Mouse (Mus musculus): ENCODE measurements around the gene Soat1. TPM values are rescaled to one million over a fixed set of nuclear protein-coding genes. Genes with fewer than 3 reads are reported as not detected.

The Soat1 gene
- polyA plus RNA-seq, 2 experiments = 8.1 to 11.7 TPM

DNA sequence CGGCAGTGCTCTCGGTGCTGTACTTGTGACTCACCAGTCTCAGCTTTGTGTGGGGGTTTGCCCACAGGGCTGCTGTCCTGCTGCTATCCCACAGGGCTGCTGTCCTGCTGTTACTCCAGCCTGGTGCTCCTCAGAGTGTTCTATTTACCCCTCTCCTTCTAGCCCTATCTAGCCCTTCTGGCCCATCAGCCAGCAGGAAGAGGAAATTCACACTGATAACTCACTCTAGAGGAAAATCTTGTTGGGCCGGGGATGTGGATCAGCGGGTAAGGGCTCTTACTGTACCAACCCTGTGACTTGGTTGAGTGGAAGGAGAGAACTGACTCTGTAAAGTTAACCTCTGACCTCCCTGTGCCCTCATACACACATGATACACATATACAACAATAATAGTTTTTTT, 81.0 kb downstream of the Soat1 start:
- no peak for TF ChIP-seq CTCF (IDR thresholded peaks at IDR 0.05; ENCODE audit: low read depth)
- no peak for TF ChIP-seq EP300 (IDR thresholded peaks at IDR 0.05; ENCODE audit: low read depth)
- Histone ChIP-seq H3K27ac (no peak overlapping the region), H3K9me3 (ENCODE audit: control insufficient read depth, low read length) (no peaks in the 10 kb centered on the region), H3K27me3 (ENCODE audit: control insufficient read depth, insufficient read depth, low read length) (no peaks in the 10 kb centered on the region), H3K4me3 (ENCODE audit: insufficient read depth in 1 of 2, low read depth in 2 of 2, low read length in 2 of 2) (no peak overlapping the region), H3K9ac (replicated peaks) (no peak overlapping the region), H3K4me1 (replicated peaks; ENCODE audit: control insufficient read depth in 2 of 2, insufficient read depth in 2 of 2, low read length in 1 of 2) (no peaks in the 10 kb centered on the region), H3K4me2 (ENCODE audit: low read depth) (no peak overlapping the region), H3K36me3 (replicated peaks; ENCODE audit: control insufficient read depth, insufficient read depth, low read depth) (no peaks in the 10 kb centered on the region)
- 34% methylated on average over 4 of the region's 4 CpGs for WGBS (ENCODE audit: insufficient replicate concordance)
- ATAC-seq (ENCODE audit: insufficient read depth) (no peak), DNase-seq (ENCODE audit: low read depth in 3 of 3, low spot score in 3 of 3) (no peak)

GRCm38 (mm10) chr1:156386880-156387279, 87.3 kb downstream of the Soat1 start:
- H3K27me3 ChIP-seq (ENCODE audit: control insufficient read depth, insufficient read depth, low read length) = no peaks in the 10 kb centered on the region
- H3K36me3 ChIP-seq (replicated peaks; ENCODE audit: control insufficient read depth, insufficient read depth, low read depth) = no peaks in the 10 kb centered on the region
- peaks cover 0 to 11% of the 10 kb centered on the region in 2 experiments; a peak in 2 of 4 replicates for H3K4me1 ChIP-seq (replicated peaks; ENCODE audit: control insufficient read depth in 2 of 2, insufficient read depth in 2 of 2, low read length in 1 of 2)
- no peaks in the 10 kb centered on the region for H3K9me3 ChIP-seq (ENCODE audit: control insufficient read depth, low read length)
- H3K4me3 ChIP-seq (ENCODE audit: insufficient read depth in 1 of 2, low read depth in 2 of 2, low read length in 2 of 2) = no peak overlapping the region
- no peak overlapping the region for H3K27ac ChIP-seq
- no peak overlapping the region for H3K4me2 ChIP-seq (ENCODE audit: low read depth)
- H3K9ac ChIP-seq (replicated peaks) = no peak overlapping the region
- 24% methylated on average over 3 of the region's 3 CpGs for WGBS (ENCODE audit: insufficient replicate concordance)
- no peak for TF ChIP-seq CTCF (IDR thresholded peaks at IDR 0.05; ENCODE audit: low read depth)
- TF ChIP-seq EP300 (IDR thresholded peaks at IDR 0.05; ENCODE audit: low read depth) = no peak
- ATAC-seq (ENCODE audit: insufficient read depth) = peak; percentile 85; the same call in 1 of the 2 replicates
- peak; percentile 20 to 47 (median 35) for DNase-seq (ENCODE audit: low read depth in 3 of 3, low spot score in 3 of 3)

DNA sequence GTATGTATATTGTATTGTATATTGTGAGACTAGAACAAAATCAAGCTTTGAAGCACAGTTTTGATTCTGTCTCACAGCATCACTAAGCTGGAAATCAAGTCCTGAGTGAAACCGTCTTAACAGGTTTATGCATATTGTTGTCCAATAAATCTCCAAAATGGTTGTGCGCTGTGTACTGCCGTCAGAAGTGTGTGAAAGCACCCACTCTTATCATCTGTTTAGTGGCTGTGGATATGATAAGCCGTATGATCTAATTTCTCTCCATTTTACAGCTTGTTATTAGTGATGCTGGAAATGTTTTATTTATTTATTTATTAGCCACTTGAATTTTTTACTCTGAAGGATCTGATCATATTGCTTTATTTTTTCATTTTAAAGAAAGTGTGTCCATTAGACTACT, 87.9 kb downstream of the Soat1 start:
- TF ChIP-seq EP300 (IDR thresholded peaks at IDR 0.05; ENCODE audit: low read depth) (no peak), CTCF (IDR thresholded peaks at IDR 0.05; ENCODE audit: low read depth) (no peak)
- DNase-seq (ENCODE audit: low read depth in 3 of 3, low spot score in 3 of 3) (peak in 1 of 3 experiments; percentile 7), ATAC-seq (ENCODE audit: insufficient read depth) (no peak)
- no peak overlapping the region for H3K4me3 ChIP-seq (ENCODE audit: insufficient read depth in 1 of 2, low read depth in 2 of 2, low read length in 2 of 2)
- no peak overlapping the region for H3K4me2 ChIP-seq (ENCODE audit: low read depth)
- H3K4me1 ChIP-seq (replicated peaks; ENCODE audit: control insufficient read depth in 2 of 2, insufficient read depth in 2 of 2, low read length in 1 of 2) = peaks cover 0 to 11% of the 10 kb centered on the region in 2 experiments; a peak in 2 of 4 replicates
- no peak overlapping the region for H3K9ac ChIP-seq (replicated peaks)
- WGBS (ENCODE audit: insufficient replicate concordance) = 26% methylated on average over 4 of the region's 4 CpGs
- no peaks in the 10 kb centered on the region for H3K36me3 ChIP-seq (replicated peaks; ENCODE audit: control insufficient read depth, insufficient read depth, low read depth)
- no peaks in the 10 kb centered on the region for H3K27me3 ChIP-seq (ENCODE audit: control insufficient read depth, insufficient read depth, low read length)
- H3K27ac ChIP-seq = no peak overlapping the region
- no peaks in the 10 kb centered on the region for H3K9me3 ChIP-seq (ENCODE audit: control insufficient read depth, low read length)

DNA sequence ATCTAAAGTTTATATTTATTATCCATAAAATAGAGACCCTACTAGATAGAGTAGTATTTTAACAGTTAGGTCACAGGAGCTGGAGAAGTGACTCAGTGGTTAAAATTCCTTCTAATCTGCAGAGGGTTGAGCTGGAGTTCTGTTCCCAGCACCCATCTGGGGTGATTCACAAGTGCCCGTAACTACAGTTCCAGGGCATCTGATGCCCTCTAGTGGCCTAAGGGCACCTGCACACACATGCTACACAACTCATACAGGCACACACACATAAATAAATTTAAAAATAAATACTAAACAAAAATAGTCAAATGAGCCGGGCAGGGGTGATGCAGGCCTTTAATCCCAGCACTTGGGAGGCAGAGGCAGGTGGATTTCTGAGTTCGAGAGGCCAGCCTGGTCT, 92.9 kb downstream of the Soat1 start:
- 63% methylated on average over 3 of the region's 3 CpGs for WGBS (ENCODE audit: insufficient replicate concordance)
- Histone ChIP-seq H3K4me2 (ENCODE audit: low read depth) (no peak overlapping the region), H3K4me1 (replicated peaks; ENCODE audit: control insufficient read depth in 2 of 2, insufficient read depth in 2 of 2, low read length in 1 of 2) (peaks cover 0 to 4% of the 10 kb centered on the region in 2 experiments; a peak in 1 of 4 replicates), H3K4me3 (ENCODE audit: insufficient read depth in 1 of 2, low read depth in 2 of 2, low read length in 2 of 2) (no peak overlapping the region), H3K36me3 (replicated peaks; ENCODE audit: control insufficient read depth, insufficient read depth, low read depth) (no peaks in the 10 kb centered on the region), H3K27ac (no peak overlapping the region), H3K27me3 (ENCODE audit: control insufficient read depth, insufficient read depth, low read length) (no peaks in the 10 kb centered on the region), H3K9me3 (ENCODE audit: control insufficient read depth, low read length) (no peaks in the 10 kb centered on the region), H3K9ac (replicated peaks) (no peak overlapping the region)
- TF ChIP-seq CTCF (IDR thresholded peaks at IDR 0.05; ENCODE audit: low read depth) (0 out of 2 replicates have a peak, but pooled peaks have one; percentile 32), EP300 (IDR thresholded peaks at IDR 0.05; ENCODE audit: low read depth) (no peak)
- ATAC-seq (ENCODE audit: insufficient read depth) (no peak), DNase-seq (ENCODE audit: low read depth in 3 of 3, low spot score in 3 of 3) (no peak)

Other genes starting within 250 kb of the Soat1 start
- gene Tdrd5, start 170.7 kb downstream of the Soat1 start, polyA plus RNA-seq (2012; rRNA removed) = 0.02 and 0.08 TPM in 2 replicates
- gene Tdrd5, start 170.7 kb downstream of the Soat1 start, polyA plus RNA-seq (2014; fragmentation: Nextera tagmentation; extraction: Ambion mirVana) = 0.15 TPM in 1 of 2 replicates, not detected in the other
- 0.01 TPM in 1 of 2 replicates, not detected in the other for gene Nphs2, start 163.6 kb downstream of the Soat1 start, polyA plus RNA-seq (2012; rRNA removed)
- not detected in 2 replicates for gene Nphs2, start 163.6 kb downstream of the Soat1 start, polyA plus RNA-seq (2014; fragmentation: Nextera tagmentation; extraction: Ambion mirVana)
- gene Gm2000, start 108.3 kb downstream of the Soat1 start, polyA plus RNA-seq (2012; rRNA removed) = 150 and 744 TPM in 2 replicates
- 677 and 682 TPM in 2 replicates for gene Gm2000, start 108.3 kb downstream of the Soat1 start, polyA plus RNA-seq (2014; fragmentation: Nextera tagmentation; extraction: Ambion mirVana)
- gene Axdnd1, start 53.2 kb downstream of the Soat1 start, polyA plus RNA-seq (2012; rRNA removed) = 0.06 TPM in 1 of 2 replicates, not detected in the other
- gene Axdnd1, start 53.2 kb downstream of the Soat1 start, polyA plus RNA-seq (2014; fragmentation: Nextera tagmentation; extraction: Ambion mirVana) = 0.06 and 0.09 TPM in 2 replicates
- gene Gm10031, start 49.7 kb upstream of the Soat1 start, polyA plus RNA-seq (2012; rRNA removed) = 1.0 and 2.1 TPM in 2 replicates
- gene Gm10031, start 49.7 kb upstream of the Soat1 start, polyA plus RNA-seq (2014; fragmentation: Nextera tagmentation; extraction: Ambion mirVana) = 0.27 TPM in 1 of 2 replicates, not detected in the other
- 1.4 and 1.6 TPM in 2 replicates for gene Abl2, start 84.5 kb upstream of the Soat1 start, polyA plus RNA-seq (2012; rRNA removed)
- 1.1 and 1.2 TPM in 2 replicates for gene Abl2, start 84.5 kb upstream of the Soat1 start, polyA plus RNA-seq (2014; fragmentation: Nextera tagmentation; extraction: Ambion mirVana)
- gene Tor3a, start 200.0 kb upstream of the Soat1 start, polyA plus RNA-seq (2012; rRNA removed) = 1.7 and 2.2 TPM in 2 replicates
- 3.0 and 3.4 TPM in 2 replicates for gene Tor3a, start 200.0 kb upstream of the Soat1 start, polyA plus RNA-seq (2014; fragmentation: Nextera tagmentation; extraction: Ambion mirVana)
- 5.2 and 7.5 TPM in 2 replicates for gene Fam20b, start 244.8 kb upstream of the Soat1 start, polyA plus RNA-seq (2012; rRNA removed)
- gene Fam20b, start 244.8 kb upstream of the Soat1 start, polyA plus RNA-seq (2014; fragmentation: Nextera tagmentation; extraction: Ambion mirVana) = 9.9 and 11.1 TPM in 2 replicates

All from liver, embryonic 14.5 days (tissue).